14 mouse cellular contexts compared by ENCODE assay signal in genomic region chr7:67173522-67174195, GRCm38 (mm10). TPM values are rescaled to one million over a fixed set of nuclear protein-coding genes. Genes with fewer than 3 reads are reported as not detected.
DNase-seq lines count a peak whose midpoint lies in the region; TF ChIP-seq lines count a peak whose summit lies in the region.
"Had no signal": no experiment of that assay in that cellular context is flagged by ENCODE, and none has a peak within 500 bp of the region (broad histone marks: within the 10 kb centered on the region; RNA-seq: fewer than 3 reads in every experiment).

No protein-coding gene starts in this region.

- no peak for TF ChIP-seq CTCF in brain, embryonic 14.5 days (IDR thresholded peaks at IDR 0.05; ENCODE audit: borderline replicate concordance, extremely low read depth, insufficient read depth, insufficient read length)

- peak; percentile 27 for DNase-seq in adrenal gland, postnatal 14 days
- no peak for DNase-seq in adrenal gland, postnatal 25 days
- peak; percentile 64 for DNase-seq in heart, adult 11 months
- DNase-seq in heart, postnatal 14 days = no peak
- peak; percentile 21 for DNase-seq in ovary, postnatal 36 days (ENCODE audit: low spot score)
- no peak for DNase-seq in ovary, postnatal 14 days (ENCODE audit: low spot score)
- DNase-seq in brain, embryonic 14.5 days (ENCODE audit: low read depth) = peak; percentile 53
- no peak for DNase-seq in left cerebral cortex, postnatal 4 days
- DNase-seq: cerebellum, adult 11 months; cerebellum, adult 8-10 months; cerebellum, postnatal 14 days; embryo, embryonic 11 days; gastrocnemius, postnatal 10 days; heart, adult 2 months had no signal

- intact Hi-C loops in heart, postnatal 14 days (cut with DNase I) = no loop called here
- intact Hi-C loops in left cerebral cortex, postnatal 4 days (cut with DNase I) = no loop called here

- TF ChIP-seq POLR2A in brain, embryonic 14.5 days (IDR thresholded peaks at IDR 0.05; ENCODE audit: borderline replicate concordance, extremely low read depth, insufficient read depth, insufficient read length, poor library complexity, severe bottlenecking) = no peak

RNA-seq across cellular contexts. Expression of gene Lysmd4, which starts 48.7 kb away (rescaled TPM):
- total RNA-seq in adrenal gland, postnatal 14 days (2021) = 9.3 and 13.1 TPM in 2 replicates
- total RNA-seq in adrenal gland, postnatal 25 days (2021) = 11.8 and 13.4 TPM in 2 replicates
- total RNA-seq in heart, postnatal 14 days (2021) = 10 to 100 TPM; 17.4 to 18.1 TPM
- polyA plus RNA-seq in brain, embryonic 14.5 days (2012; rRNA removed) = 38.1 and 41.8 TPM in 2 replicates
- 10 to 100 TPM; 32.5 to 35.4 TPM for total RNA-seq in left cerebral cortex, postnatal 4 days (2021)

Comparison
In these comparisons a context has a peak if more than half of its experiments do, and no peak if none do; other contexts are left out.
1. DNase-seq: peak in adrenal gland, postnatal 14 days (single experiment), heart, adult 11 months (single experiment), ovary, postnatal 36 days (single experiment) and brain, embryonic 14.5 days (single experiment); none in adrenal gland, postnatal 25 days (single experiment), heart, postnatal 14 days (0 of 2), ovary, postnatal 14 days (single experiment) and left cerebral cortex, postnatal 4 days (single experiment).